Mouse (Mus musculus): ENCODE results near the gene 4930467E23Rik. TPM values are rescaled to one million over a fixed set of nuclear protein-coding genes. Genes with fewer than 3 reads are reported as not detected.

4930467E23Rik gene
- polyA plus RNA-seq, 1 experiment from 2014 or later: not detected

Other genes starting within 250 kb of the 4930467E23Rik start
- not detected in 2 replicates for gene Defb7, start 234.5 kb upstream of the 4930467E23Rik start, polyA plus RNA-seq (2015; fragmentation: Nextera tagmentation; extraction: Ambion mirVana)
- gene Gm31371, start 173.8 kb downstream of the 4930467E23Rik start, polyA plus RNA-seq (2015; fragmentation: Nextera tagmentation; extraction: Ambion mirVana): not detected in 2 replicates